Mouse (Mus musculus) liver, embryonic 15.5 days (tissue): Measurements from ENCODE around the gene Kcnmb4. TPM values are rescaled to one million over a fixed set of nuclear protein-coding genes. Genes with fewer than 3 reads are reported as not detected.

Experiments
- ATAC-seq: fragments of 200-750 bp; cut with Nextera tagmentation; 2 replicates; pipeline ENCODE4 v1.8.0; 2017; ENCODE audit warnings: moderate number of reproducible peaks, mild to moderate bottlenecking, moderate library complexity; ENCODE audit not compliant: insufficient read depth
- H3K27ac ChIP-seq: fragments of 300-500 bp; sonication (generic); replicated peaks from 2 replicates; pipeline ENCODE4 v1.5.1; 2015; ENCODE audit warnings: mild to moderate bottlenecking, inconsistent platforms
- H3K27me3 ChIP-seq: fragments of 300-500 bp; sonication (generic); 2 replicates; pipeline ENCODE4 v1.6.1; 2015; ENCODE audit warnings: mild to moderate bottlenecking, inconsistent platforms
- H3K36me3 ChIP-seq: fragments of 300-500 bp; sonication (generic); replicated peaks from 2 replicates; pipeline ENCODE4 v1.6.1; 2015; ENCODE audit warnings: moderate library complexity, mild to moderate bottlenecking, inconsistent platforms
- H3K4me1 ChIP-seq: fragments of 300-500 bp; sonication (generic); replicated peaks from 2 replicates; pipeline ENCODE4 v1.6.1; 2015; ENCODE audit warnings: inconsistent platforms
- H3K4me2 ChIP-seq: fragments of 300-500 bp; sonication (generic); 2 replicates; pipeline ENCODE4 v1.6.1; 2015; ENCODE audit warnings: moderate library complexity, mild to moderate bottlenecking, inconsistent platforms
- H3K4me3 ChIP-seq: fragments of 300-500 bp; sonication (generic); replicated peaks from 2 replicates; pipeline ENCODE4 v1.5.1; 2015; ENCODE audit warnings: mild to moderate bottlenecking, inconsistent platforms
- H3K9ac ChIP-seq: fragments of 300-500 bp; sonication (generic); 2 replicates; pipeline ENCODE4 v1.6.1; 2015; ENCODE audit warnings: moderate library complexity, mild to moderate bottlenecking, inconsistent platforms
- H3K9me3 ChIP-seq: fragments of 300-500 bp; sonication (generic); replicated peaks from 2 replicates; pipeline ENCODE4 v1.6.1; 2016; ENCODE audit warnings: inconsistent platforms
- WGBS: fragments of 180-500 bp; shearing (Covaris S2); methylation state at CpG from one replicate; pipeline ENCODE4 v1.1.7; 2015; ENCODE audit warnings: mixed read lengths; ENCODE audit not compliant: insufficient replicate concordance; 5-methylcytosine and 5-hydroxymethylcytosine counted together
- polyA plus RNA-seq: library from polyadenylated mRNA; unstranded; fragments of >200 nt; fragmentation: Nextera tagmentation; extraction: Ambion mirVana; gene quantifications from 2 replicates; pipeline ENCODE4 v1.2.1, GENCODE M21; 2015

Gene Kcnmb4
- polyA plus RNA-seq, 1 experiment from 2014 or later: 0.18 TPM

DNA sequence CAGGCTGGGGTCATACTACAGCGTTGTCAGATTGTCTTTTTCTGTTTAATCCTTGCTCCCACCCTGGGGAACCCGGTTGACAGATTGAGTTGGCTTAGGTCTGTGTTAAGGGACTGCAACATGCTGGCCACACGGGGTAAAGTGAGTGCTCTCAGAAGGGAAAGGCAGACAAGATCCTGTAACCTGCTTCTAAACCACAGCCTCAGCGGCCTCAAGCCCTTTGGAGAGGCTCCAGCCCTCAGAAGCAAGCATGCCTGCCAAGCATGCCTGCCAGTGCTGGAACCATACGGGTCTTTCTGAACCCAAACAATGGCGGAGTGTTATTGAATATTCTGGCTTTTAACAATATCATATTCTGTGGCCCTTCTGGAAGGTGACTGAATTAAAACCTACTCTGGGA lies 48.8 kb downstream of the Kcnmb4 start:
- H3K27ac ChIP-seq: no peak overlapping the region
- H3K36me3 ChIP-seq: no peaks in the 10 kb centered on the region
- ATAC-seq: no peak
- WGBS: 60% methylated on average over 6 of the region's 6 CpGs
- no peak overlapping the region for H3K4me2 ChIP-seq
- H3K4me1 ChIP-seq: no peaks in the 10 kb centered on the region
- H3K27me3 ChIP-seq: no peaks in the 10 kb centered on the region
- H3K9ac ChIP-seq: no peak overlapping the region
- H3K9me3 ChIP-seq: no peaks in the 10 kb centered on the region
- H3K4me3 ChIP-seq: no peak overlapping the region

DNA sequence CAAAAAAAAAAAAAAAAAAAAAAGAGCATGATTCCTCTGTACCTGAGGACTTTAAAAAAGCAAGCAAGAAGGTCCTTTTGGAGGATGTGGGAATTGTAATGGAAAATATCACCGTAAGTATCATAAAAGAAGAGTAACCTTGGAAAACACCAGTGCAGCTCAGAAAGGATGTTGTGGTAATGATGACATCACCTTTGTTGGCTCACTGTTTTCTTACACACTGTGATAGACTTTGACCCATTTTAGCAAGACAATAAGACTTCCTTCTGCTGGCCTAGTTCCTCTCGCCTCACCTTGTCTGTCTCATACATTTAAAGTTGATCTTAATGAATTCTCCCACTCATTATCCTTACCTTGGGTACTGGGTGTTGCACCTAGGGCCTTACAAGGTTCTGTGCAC lies 51.1 kb downstream of the Kcnmb4 start:
- 49% methylated on average over 2 of the region's 2 CpGs for WGBS
- H3K4me3 ChIP-seq: no peak overlapping the region
- no peak for ATAC-seq
- H3K9ac ChIP-seq: no peak overlapping the region
- H3K27ac ChIP-seq: no peak overlapping the region
- H3K9me3 ChIP-seq: no peaks in the 10 kb centered on the region
- no peaks in the 10 kb centered on the region for H3K27me3 ChIP-seq
- no peak overlapping the region for H3K4me2 ChIP-seq
- H3K4me1 ChIP-seq: no peaks in the 10 kb centered on the region
- no peaks in the 10 kb centered on the region for H3K36me3 ChIP-seq

- Histone ChIP-seq H3K4me3 (no peak overlapping the region), H3K9ac (no peak overlapping the region), H3K4me1 (no peaks in the 10 kb centered on the region), H3K36me3 (no peaks in the 10 kb centered on the region), H3K27ac (no peak overlapping the region), H3K9me3 (no peaks in the 10 kb centered on the region), H3K4me2 (no peak overlapping the region), H3K27me3 (no peaks in the 10 kb centered on the region)
- WGBS: 69% methylated on average over 6 of the region's 6 CpGs
- no peak for ATAC-seq
Observed at GRCm38 (mm10) chr10:116420976-116421375, 52.7 kb downstream of the Kcnmb4 start.

DNA sequence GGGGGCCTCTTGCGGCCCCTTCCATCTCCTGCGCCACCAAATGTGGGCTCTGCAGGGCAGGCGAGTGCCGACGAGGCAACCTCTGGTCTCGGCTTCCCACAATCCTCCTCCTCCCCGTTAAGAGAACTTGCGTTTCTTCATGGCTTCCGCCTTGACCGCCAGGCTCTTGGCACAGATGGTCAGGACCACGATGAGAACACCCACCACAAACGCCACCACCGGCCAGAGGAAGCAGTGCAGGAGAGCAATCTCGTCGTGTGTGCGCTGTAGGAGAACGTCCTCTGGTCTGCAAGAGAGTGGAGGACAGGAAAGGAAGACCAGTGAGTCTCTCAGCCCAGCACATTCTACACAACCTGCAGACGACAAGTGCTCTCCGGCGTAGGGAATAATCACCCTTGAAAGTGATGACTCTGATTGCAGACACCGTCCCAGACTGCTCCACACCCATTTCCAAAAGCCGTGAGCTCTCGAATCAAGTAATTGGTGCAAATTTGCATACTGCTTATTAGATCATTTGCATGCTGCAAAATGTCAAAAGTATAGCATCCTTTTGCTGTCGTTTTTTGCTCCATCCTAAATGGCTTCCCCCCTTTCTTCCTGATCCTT lies 55.5 kb downstream of the Kcnmb4 start:
- H3K36me3 ChIP-seq: no peaks in the 10 kb centered on the region
- WGBS: 57% methylated on average over 24 of the region's 24 CpGs
- H3K4me1 ChIP-seq: no peaks in the 10 kb centered on the region
- H3K9ac ChIP-seq: no peak overlapping the region
- no peaks in the 10 kb centered on the region for H3K27me3 ChIP-seq
- no peak overlapping the region for H3K4me2 ChIP-seq
- ATAC-seq: no peak
- no peak overlapping the region for H3K4me3 ChIP-seq
- H3K27ac ChIP-seq: no peak overlapping the region
- no peaks in the 10 kb centered on the region for H3K9me3 ChIP-seq

GRCm38 (mm10) chr10:116416726-116417125 lies 57.0 kb downstream of the Kcnmb4 start:
- H3K4me2 ChIP-seq: no peak overlapping the region
- WGBS: 39% methylated on average over 5 of the region's 5 CpGs
- H3K4me3 ChIP-seq: no peak overlapping the region
- H3K4me1 ChIP-seq: no peaks in the 10 kb centered on the region
- H3K36me3 ChIP-seq: no peaks in the 10 kb centered on the region
- H3K9me3 ChIP-seq: no peaks in the 10 kb centered on the region
- H3K9ac ChIP-seq: no peak overlapping the region
- H3K27ac ChIP-seq: no peak overlapping the region
- ATAC-seq: no peak
- no peaks in the 10 kb centered on the region for H3K27me3 ChIP-seq

- no peaks in the 10 kb centered on the region for H3K9me3 ChIP-seq
Observed at GRCm38 (mm10) chr10:116416142-116416541, 57.5 kb downstream of the Kcnmb4 start.

DNA sequence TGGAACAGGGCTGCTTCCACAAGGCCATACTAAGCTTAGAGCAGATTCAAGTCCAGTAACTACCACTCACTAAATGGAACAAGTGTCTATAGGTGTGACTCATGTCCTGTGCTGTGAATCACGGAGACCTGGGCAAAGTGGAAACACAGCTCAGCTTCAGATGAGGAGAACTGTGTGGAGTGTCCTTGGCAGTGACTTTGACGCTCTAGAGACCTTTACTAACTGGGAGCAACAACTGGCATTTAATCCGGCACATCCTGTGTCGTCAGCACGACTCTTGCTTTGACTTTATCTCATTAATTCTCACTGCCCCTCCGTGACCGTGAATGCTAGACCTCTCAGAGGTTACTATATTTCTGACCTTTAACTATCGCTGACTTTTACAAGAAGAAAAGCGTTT lies 62.9 kb downstream of the Kcnmb4 start:
- ATAC-seq: no peak
- WGBS: 53% methylated on average over 9 of the region's 9 CpGs
- H3K9me3 ChIP-seq: no peaks in the 10 kb centered on the region

More at GRCm38 (mm10) chr10:116416142-116416541, 57.5 kb downstream of the Kcnmb4 start:
- H3K4me3 ChIP-seq: no peak overlapping the region
- no peak overlapping the region for H3K27ac ChIP-seq
- no peak overlapping the region for H3K9ac ChIP-seq
- no peak overlapping the region for H3K4me2 ChIP-seq
- ATAC-seq: no peak
- no peaks in the 10 kb centered on the region for H3K4me1 ChIP-seq
- no peaks in the 10 kb centered on the region for H3K36me3 ChIP-seq
- 61% methylated on average over 6 of the region's 6 CpGs for WGBS
- H3K27me3 ChIP-seq: no peaks in the 10 kb centered on the region

GRCm38 (mm10) chr10:116407684-116408359 lies 65.9 kb downstream of the Kcnmb4 start:
- H3K4me1 ChIP-seq: no peaks in the 10 kb centered on the region
- no peaks in the 10 kb centered on the region for H3K27me3 ChIP-seq
- H3K36me3 ChIP-seq: no peaks in the 10 kb centered on the region
- 48% methylated on average over 19 of the region's 19 CpGs for WGBS
- H3K4me3 ChIP-seq: no peak overlapping the region
- no peaks in the 10 kb centered on the region for H3K9me3 ChIP-seq
- no peak overlapping the region for H3K9ac ChIP-seq
- H3K4me2 ChIP-seq: no peak overlapping the region
- no peak overlapping the region for H3K27ac ChIP-seq
- ATAC-seq: no peak

More for the DNA sequence above, 62.9 kb downstream of the Kcnmb4 start:
- no peaks in the 10 kb centered on the region for H3K27me3 ChIP-seq
- H3K4me3 ChIP-seq: no peak overlapping the region
- no peaks in the 10 kb centered on the region for H3K4me1 ChIP-seq
- no peaks in the 10 kb centered on the region for H3K36me3 ChIP-seq
- H3K27ac ChIP-seq: no peak overlapping the region
- no peak overlapping the region for H3K4me2 ChIP-seq
- H3K9ac ChIP-seq: no peak overlapping the region

- no peaks in the 10 kb centered on the region for H3K4me1 ChIP-seq
- no peak overlapping the region for H3K4me2 ChIP-seq
- no peak overlapping the region for H3K9ac ChIP-seq
- no peak overlapping the region for H3K4me3 ChIP-seq
- no peaks in the 10 kb centered on the region for H3K27me3 ChIP-seq
- 79% methylated on average over 6 of the region's 6 CpGs for WGBS
- H3K9me3 ChIP-seq: no peaks in the 10 kb centered on the region
- no peaks in the 10 kb centered on the region for H3K36me3 ChIP-seq
- no peak overlapping the region for H3K27ac ChIP-seq
- ATAC-seq: no peak
Observed at GRCm38 (mm10) chr10:116405011-116405410, 68.7 kb downstream of the Kcnmb4 start.

- Histone ChIP-seq H3K4me2 (no peak overlapping the region), H3K27ac (no peak overlapping the region), H3K27me3 (no peaks in the 10 kb centered on the region), H3K9me3 (no peaks in the 10 kb centered on the region), H3K36me3 (no peaks in the 10 kb centered on the region), H3K9ac (no peak overlapping the region), H3K4me1 (no peaks in the 10 kb centered on the region), H3K4me3 (no peak overlapping the region)
- 59% methylated on average over 4 of the region's 4 CpGs for WGBS
- ATAC-seq: no peak
Observed at GRCm38 (mm10) chr10:116403679-116404078, 70.0 kb downstream of the Kcnmb4 start.

DNA sequence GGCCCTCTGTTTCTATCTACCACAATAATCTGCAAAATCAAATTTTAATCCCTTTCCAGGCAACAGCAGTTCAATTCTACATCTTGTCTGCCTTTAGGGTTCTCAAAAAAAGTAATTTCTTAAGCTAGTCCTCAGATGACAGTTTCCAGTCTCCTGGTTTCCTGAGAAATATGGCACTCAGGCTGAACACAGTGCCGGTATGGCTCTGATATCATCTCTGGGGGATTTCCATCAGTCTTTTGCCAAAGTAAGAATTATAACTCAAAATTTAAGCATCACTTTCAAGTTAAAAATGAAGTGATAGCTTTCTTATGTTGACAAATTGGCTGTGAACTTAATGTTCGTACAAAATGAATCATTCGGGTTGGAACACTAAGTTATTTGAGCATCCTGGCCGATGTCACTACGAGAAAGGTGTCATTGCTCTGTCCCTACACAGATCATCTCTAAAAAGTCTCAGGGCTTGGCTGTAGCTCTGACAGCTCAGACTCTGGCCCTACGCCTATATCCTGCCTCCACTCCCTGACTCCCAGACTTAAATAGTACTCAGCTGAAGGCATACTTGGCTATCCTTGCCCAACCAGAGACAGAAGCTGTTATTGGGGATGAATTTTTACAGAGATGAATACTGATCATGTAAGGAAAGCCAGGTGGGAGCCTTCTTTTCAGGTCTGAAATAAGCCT lies 70.8 kb downstream of the Kcnmb4 start:
- no peak for ATAC-seq
- H3K4me1 ChIP-seq: no peaks in the 10 kb centered on the region
- WGBS: 65% methylated on average over 6 of the region's 6 CpGs
- H3K9me3 ChIP-seq: no peaks in the 10 kb centered on the region
- no peaks in the 10 kb centered on the region for H3K27me3 ChIP-seq
- no peak overlapping the region for H3K4me3 ChIP-seq
- no peak overlapping the region for H3K4me2 ChIP-seq
- H3K36me3 ChIP-seq: no peaks in the 10 kb centered on the region
- no peak overlapping the region for H3K27ac ChIP-seq
- H3K9ac ChIP-seq: no peak overlapping the region
